Mouse (Mus musculus) layer of hippocampus, adult 11-12 months (tissue): ENCODE measurements around the gene Cfap74.
"Not testable (repeated sequence)": the region's sequence is repeated elsewhere in the genome, so short reads cannot be mapped to it uniquely, and the experiment has no call there.

Experiments used
- DNase-seq: peaks from one replicate; pipeline ENCODE4 v3.0.0; 2022; ENCODE audit warnings: low spot score

The Cfap74 gene

DNA sequence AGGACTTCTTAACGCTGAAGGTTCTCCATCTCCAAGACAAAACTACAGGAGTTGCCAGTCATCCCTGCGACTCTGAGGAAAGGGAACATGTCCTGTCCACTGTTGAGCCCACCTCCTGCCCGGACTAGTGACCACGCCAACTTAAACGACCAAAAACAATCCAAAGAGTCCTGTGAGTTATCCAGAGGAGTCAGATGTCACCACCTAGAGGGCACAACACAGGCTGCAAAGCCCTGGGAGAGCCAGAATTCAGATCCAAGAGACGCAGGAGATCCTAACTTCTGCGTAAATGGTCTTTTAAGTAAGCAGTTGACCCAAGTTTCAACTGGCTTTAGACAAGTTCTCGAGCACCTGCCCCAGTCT is 314 bp upstream of the Cfap74 start:
- no peak for DNase-seq

DNA sequence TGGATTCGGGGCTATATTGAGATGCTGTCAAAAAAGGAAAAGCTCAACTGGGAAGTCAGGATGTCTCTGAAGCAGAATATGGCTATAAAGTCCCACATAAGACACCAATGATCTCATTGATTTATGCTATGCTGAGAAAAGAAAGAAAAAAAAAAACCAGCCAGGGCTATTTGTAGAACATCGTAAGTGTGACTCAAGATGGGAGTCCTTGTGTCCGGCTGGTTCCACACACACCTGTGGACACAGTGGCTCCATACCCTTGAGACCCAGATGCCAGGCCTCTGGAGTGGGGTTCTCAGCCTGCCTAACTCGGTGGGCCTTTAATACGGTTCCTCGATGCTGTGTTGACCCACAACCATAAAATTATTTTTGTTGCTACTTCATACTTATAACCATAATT is 3.1 kb downstream of the Cfap74 start:
- no peak for DNase-seq

DNA sequence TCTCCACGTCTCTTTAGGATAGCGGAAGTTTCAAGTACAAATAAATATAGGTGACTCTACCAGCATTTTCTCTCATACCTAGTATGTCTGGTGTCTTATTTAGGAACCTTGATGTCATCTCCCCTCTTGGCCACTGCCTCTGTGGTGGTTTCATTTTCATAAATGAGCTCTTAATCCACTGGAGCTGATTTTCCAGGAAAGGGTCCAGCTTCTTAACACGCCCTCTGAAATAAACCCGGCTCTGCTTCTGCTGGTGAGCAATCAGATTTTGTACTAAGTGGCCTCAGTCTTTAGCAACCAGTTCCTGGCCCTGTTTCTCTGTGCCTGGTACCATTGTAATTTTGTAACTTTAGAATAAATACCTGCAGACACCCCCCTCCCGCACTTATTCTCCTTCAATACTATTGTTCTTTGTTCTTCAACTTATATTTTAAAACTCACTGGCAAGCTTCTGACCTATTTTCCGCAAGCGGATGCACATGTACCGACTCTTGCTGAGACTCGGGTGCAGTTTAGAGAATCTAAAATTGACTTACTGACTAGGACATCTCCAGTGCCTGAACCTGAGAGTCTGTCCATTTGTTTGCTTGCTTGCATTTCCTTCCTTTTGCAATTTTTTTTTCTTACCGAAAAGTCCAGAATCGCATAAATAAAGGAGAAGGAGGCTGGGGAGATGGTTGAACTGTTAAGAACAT is 4.8 kb downstream of the Cfap74 start:
- no peak for DNase-seq

DNA sequence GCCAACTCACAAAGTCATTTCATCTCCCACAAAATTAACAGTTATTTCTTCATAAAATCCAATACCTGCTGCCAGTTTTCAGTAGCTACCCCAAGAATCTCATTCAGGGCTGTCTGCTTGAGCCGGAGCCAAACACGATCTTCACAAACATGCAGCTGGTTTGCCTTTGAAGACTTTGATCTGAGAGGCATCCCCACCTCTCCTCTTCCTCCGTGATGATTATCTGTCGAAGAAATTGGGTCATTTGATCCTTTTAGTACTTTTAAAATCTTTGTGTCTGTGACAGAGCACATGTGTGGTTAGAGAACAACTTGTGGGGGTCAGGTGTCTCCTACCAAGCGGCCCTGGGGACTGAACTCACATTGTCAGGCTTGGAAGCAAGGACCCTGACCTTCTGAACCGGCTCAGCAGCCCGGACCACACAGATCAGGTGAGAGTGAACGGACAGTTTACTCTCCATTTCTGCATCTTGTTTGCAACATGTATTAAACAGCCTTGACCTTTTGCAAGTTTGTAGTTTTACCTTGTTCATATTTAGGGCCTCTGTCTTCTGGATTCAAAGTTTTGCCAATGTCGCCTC is 5.8 kb downstream of the Cfap74 start:
- no peak for DNase-seq

DNA sequence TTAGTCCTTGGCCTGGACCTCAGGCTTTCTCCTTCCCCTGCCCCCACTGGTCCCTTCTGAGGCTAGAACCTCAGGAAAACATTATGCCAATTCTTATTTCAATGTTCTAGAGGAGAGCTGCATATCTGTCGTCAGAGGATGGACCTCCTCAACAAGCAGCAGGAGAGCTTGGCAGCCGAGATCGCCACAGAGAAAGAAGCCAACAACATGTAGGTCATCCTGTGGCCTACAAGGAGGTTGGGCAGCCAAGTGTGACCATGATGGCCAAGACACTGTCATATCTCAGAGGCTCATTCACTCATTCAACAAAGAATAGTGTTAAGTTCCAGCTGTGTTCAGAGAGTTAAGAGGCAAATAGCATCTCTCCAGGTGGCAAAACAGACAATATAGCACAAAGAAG is 11.1 kb downstream of the Cfap74 start:
- DNase-seq, result no peak

DNA sequence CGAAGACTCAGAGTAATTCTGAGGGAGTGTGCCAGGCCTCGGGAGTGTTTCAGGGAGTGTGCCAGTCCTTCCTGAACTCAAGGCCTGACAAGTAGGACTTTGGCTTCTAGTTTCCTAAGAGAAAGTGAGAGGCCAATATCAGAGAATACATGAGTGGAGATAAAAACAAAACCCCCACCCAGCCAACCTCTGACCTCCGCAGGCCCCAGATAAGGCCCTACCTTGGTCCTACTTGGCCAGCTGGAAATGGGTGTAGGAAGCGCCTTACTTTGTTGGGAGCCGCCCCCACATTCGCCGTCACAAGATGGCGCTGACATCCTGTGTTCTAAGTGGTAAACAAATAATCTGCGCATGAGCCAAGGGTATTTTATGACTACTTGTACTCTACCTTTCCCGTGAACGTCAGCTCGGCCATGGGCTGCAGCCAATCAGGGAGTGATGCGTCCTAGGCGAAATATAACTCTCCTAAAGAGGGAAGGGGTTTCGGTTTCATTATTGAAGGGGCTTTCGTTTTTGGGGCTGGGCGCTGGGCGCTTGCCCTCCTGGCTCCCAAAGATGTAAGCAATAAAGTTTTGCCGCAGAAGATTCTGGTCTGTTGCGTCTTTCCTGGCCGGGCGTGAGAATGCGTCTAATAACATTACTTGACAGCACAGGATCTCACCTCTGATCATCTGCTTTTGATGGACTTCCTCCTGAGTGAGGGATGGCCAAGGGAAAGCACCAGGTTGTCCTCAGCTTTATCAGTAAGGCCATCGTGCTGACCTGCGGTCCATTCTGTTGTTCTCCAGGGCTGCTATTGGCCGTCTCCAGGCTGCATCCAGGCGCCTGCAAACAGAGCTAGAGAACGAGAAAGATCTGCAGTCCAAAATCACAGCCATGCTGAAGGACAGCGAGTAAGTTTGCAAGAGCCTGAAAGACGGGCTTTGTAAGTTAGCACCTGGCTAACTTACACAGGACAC is 12.7 kb downstream of the Cfap74 start:
- DNase-seq, result not testable (repeated sequence)

DNA sequence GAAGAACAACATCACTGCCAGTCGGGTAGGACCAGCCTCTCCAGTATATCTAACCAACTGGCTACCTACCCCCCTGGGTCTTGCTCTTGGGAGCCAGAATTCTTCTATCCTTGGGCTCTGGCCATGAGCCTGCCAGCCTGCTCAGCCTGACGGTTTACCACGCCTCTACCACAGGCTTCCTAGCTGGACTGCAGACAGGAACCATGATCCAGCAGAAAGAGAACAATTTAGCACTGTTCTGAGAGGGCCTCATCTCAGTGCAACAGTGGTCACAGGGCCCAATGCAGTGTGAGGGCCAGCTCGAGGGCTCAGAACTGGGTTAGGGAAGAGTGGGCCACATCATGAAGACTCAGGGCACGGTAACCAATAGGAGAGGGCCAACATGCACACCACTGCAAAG is 15.0 kb downstream of the Cfap74 start:
- no peak for DNase-seq

DNA sequence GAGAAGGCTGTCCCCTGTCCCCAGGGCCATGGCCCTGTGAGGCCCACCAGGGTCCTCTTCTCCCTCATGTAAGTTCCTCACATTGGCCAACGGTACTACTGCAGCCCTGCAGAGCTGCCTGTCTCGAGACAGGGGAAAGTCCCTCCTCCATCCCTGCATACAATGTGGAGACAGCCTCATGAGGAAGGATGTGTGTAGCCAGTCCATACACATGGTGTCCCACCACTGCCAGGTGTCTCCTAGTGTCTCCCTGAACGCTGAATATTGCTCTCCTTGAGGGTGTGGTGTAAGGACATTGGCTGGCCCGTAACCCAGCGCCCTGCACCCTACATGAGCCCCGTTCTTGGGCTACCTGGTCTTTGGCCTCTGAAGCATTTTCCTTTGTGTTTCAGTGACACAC is 17.3 kb downstream of the Cfap74 start:
- no peak for DNase-seq

DNA sequence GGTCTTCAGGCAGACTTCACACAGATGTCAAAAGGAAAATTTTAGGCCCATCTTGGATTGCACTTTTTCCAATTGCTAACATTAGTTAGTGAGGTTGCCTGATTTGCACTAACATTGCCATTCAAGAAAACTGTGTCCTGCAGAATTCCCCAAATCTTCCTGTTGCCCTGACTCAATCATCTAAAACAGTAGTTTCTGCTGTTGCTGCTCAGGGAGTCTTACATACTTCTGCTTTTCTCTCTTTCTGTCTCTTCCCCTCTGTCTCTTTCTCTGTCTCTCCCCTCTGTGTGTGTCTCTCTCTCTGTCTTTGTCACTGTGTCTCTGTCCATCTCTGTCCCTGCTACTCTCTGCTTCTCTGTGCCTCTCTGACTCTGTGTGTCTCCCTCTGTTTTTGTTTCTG is 19.5 kb downstream of the Cfap74 start:
- no peak for DNase-seq

DNA sequence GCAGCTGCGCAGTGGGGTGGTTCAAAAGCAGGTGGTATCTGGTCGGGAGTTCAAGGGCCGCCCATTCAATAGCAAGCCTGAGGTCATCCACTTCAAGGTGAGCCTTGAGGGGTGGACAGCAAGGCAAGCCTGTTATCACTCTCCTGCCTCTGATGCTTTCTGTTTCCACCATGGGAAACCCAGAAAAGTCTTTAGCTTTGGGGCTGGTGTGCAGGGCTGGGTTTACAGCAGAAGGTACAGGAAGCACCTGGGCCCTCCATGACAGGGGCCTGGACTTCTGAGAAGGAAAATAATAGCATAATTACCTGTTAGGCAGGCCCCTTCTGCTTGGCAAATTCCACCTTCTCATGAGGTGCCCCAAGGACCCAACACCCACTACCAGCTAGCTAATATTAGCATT is 20.2 kb downstream of the Cfap74 start:
- DNase-seq, result no peak

DNA sequence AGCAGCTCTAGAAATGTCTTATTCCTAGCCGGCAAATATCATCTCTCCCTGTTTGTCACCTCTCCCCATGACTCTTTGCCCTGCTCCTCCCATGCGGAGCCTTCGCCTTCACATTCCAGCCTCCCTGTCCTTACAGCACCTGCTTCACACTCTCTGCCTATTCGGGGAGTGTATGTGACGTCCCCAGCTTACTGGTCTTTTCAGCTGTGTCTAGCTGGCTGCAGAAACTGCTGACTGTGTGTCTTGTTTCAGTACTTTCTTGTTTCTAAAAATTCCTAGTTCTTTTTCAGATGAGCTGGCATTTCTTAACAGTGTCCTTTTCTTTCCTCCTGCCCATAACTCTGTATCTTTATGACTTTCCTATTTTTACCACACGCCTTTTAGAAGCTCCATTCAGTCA is 23.4 kb downstream of the Cfap74 start:
- DNase-seq, result no peak

DNA sequence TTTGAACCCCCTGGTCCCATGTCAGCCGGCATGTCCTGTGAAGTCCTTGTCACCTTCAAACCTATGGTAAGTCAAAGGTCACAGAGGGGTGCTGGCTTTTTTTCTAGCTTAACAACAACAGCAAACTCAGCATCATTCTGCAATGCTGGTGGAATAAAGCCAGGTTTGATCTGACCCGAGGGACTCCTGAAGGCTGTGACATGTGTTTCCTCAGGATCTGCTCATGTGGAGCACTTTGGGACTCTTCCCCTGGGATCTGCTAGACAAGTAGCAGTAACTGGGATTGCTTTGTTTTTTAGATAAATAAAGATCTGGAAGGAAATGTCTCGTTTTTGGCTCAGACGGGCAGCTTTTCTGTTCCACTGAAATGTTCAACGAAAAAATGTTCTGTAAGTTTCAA is 25.0 kb downstream of the Cfap74 start:
- DNase-seq, result no peak

DNA sequence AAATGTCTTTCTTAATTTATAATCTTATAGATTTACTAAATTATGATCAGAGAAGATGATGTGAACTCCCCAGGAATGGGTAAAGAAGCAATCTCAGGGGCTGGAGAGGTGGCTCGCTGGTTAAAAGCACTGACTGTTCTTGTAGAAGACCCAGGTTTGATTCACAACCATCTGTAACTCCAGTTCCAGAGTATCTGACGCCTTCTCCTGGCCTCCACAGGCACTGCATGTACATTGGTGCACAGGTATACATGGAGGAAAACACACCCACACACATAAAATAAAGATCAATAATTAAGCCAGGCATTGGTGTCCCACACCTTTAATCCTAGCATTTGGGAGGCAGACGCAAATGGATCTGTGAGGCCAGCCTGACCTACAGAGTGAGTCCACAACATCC is 33.8 kb downstream of the Cfap74 start:
- no peak for DNase-seq

DNA sequence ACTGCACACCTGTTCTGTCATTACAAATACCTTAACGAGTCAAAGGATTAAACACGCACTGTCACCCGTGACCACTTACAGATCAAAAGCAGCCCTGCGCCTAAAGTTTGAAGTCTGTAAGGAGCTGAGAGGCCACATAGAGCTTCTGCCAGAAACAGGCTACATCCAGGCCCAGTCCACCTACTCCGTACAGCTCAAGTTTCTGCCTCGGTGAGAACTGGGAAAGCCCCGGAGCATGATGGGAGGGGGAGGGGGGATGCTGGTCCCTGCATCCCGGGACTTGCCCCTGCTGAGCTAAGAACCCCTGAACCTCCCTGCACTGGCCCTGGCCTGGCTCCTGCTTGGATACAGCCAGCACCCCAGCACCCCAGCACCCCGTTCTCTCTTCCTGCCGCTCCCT is 42.6 kb downstream of the Cfap74 start:
- DNase-seq, result no peak

DNA sequence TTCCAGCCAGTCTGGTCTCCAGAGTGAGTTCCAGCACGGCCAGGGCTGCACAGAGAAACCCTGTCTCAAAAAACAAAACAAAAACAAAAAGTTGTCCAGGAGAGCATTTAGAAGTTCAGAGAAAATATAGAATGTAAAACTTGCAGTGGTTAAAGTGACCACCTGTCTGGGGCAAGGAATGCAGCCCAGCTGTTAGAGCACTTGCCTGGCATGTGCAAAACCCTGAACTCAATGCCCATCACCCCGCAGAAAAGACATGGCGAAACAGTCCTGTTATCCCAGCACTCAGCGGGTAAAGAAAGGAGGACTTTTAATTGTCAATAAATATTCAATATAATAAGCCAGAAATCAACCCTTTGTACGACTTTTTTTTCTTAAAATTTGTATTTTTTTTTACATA is 49.6 kb downstream of the Cfap74 start:
- no peak for DNase-seq

DNA sequence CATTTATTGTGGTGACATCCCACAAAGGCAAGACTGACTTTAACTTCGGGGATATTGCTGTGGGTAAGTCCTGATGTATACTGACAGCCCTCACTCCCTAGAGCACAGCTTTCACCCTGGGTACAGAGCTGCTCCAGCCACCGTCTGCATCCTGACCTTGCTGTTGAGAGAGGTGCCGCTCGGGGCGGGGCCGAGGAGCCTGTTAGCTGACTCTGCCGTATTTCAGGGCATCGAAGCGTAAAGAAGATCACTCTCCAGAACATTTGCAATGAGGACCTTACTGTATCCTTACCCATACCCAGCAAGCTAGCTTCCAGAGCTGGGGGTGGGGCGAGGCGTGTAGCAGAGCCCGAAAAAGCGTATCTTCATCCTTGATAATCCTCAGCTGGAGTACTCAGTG is 54.1 kb downstream of the Cfap74 start:
- DNase-seq, result no peak

DNA sequence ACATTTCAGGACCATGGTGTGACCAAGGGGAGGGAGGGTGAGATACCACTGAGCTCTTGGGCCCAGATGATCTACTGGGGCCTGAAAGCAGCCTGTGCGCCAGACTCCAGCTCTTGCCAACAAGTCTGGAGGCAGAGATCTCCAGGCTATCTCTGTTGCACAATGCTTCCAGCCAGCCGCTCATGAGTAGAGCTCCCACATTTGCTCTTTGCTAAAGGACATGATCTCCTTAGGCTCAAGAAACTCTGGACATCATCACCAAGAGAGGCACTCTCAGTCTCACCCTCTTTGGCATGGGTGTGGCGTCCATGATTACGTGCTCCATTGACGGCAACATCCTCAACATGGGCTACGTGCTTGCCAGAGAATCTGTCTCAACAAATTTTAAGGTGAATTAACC is 54.6 kb downstream of the Cfap74 start:
- no peak for DNase-seq

DNA sequence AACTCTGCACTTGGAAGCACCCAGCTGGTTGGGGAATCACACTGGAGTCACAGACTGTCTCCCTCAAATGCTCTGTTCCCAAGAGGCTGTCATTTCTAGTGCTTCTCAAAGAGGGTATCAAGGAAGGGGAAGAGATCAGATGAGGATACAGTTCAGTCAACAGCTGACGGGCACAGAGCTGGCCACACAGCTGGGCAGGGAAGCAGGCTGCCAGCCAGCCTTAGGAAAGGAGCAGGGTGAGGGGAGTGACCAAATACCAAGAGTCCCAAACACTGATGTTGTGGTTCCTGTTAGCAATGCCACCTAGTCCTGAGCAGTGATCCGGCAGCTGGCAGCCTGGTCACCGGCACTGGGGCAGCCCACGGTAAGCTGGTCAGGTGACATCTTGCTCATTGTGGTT is 55.1 kb downstream of the Cfap74 start:
- no peak for DNase-seq

DNA sequence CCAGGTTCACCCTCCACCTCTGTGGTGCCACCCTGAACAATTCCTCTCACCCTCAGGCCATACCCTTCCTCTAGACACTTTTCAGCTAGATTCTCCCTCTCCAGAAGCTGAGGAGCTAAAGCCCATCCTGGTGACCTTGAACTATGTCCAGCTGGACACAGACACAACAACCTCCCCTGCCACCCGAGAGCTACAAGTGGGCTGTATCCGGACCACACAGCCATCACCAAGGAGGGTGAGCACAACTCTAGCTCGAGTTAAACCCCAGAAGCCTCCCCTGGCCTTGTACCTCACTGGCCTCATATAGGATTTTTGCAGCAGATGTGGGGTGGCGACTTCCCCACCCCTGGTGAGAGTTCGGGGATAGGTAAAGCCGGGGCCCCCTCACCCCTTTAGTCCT is 56.6 kb downstream of the Cfap74 start:
- DNase-seq, result no peak

DNA sequence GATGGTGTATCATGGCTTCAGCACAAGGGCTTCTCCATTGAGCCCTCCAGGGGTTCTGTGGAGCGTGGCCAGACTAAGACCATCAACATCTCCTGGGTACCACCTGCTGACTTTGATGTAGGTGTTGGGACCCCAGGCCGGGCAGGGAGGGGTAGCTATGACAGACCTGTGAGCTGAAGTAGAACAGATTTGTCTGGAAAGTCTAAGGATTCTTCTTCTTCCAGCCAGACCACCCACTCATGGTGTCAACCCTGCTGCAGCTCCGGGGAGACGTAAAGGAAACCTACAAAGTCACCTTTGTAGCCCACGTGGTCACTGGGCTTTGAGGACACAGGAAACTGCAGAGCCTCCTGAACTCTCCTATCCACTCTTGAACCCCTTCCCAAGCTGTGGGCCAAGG is 57.1 kb downstream of the Cfap74 start:
- no peak for DNase-seq

DNA sequence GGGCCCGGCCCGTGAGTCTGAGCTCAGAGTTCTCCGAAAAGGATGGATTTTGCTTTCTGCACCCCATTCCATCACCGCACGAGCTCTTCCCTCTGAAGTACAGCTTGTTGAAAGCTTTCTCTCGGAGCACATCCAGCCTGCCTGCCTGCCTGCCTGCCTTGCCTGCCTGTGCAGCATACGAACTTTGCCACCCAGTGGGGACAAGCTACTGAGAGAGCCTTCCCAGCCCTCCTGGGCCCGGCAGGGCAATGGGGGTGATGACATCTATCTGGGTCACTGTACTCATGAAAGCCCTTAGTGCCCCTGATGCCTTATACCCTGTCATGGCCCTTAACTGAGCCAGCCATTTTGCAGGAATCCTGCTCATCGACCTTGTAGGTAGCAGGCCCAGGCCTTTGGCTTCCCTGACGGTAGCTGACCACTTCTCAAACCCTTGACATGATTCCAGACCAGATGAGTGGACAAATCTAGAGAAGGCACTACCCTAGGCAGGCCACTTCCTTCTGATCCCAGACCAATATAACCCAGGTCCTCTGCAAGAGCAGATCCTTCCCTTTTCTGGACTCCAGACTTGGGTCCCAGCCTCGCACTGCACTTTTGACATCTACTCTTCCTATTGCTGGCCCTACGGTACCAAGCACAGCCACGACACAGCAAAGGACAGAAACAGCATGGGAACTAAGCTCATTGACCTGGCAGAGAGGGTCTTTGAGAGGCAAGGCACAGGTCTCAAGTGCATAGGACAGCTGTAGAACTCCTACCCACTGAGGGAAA is 58.4 kb downstream of the Cfap74 start:
- no peak for DNase-seq

DNA sequence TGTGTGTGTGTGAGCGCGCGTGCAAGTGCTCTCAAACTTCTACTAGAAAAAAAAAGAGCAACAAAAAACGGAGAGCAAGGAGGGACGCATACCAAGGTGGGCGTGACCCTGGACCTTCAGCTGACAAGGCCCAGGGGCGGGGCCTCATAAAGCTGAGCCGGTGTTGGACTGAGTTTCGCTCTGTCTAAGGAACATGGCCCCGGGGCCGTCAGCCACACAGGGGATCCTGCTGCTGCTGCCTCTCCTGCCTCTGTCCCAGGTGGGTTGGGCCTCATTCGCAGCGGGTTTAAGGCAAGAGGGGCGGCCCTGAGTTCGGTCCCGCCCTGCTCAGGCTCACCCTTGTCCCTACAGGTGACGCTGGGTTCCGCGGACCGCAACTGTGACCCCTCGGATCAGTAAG is 60.0 kb downstream of the Cfap74 start, which contains the start of gene Tmem52:
Gene Tmem52 (plus strand): TSS at position 163 of the 400 bp plus-strand sequence.
- no peak for DNase-seq
